In genomic region chr1:5231961-5232846, GRCm38 (mm10) we compare ENCODE assay signal across 16 mouse cellular contexts.
DNase-seq lines count a peak whose midpoint lies in the region; ATAC-seq and TF ChIP-seq lines count a peak whose summit lies in the region.
"Had no signal": no experiment of that assay in that cellular context is flagged by ENCODE, and none has a peak within 500 bp of the region (broad histone marks: within the 10 kb centered on the region; RNA-seq: fewer than 3 reads in every experiment).

No protein-coding gene starts in this region.

- H3K9ac ChIP-seq in hindbrain, embryonic 13.5 days, result no peak overlapping the region
- no peak overlapping the region for H3K9ac ChIP-seq in midbrain, embryonic 16.5 days (ENCODE audit: low read depth, low read length)
- no peak overlapping the region for H3K9ac ChIP-seq in heart, adult 2 months (ENCODE audit: low read depth, low read length)
- H3K9ac ChIP-seq: liver, embryonic 12.5 days; lung, embryonic 15.5 days had no signal

- H3K36me3 ChIP-seq in hindbrain, embryonic 13.5 days, result no peaks in the 10 kb centered on the region
- H3K36me3 ChIP-seq in midbrain, embryonic 16.5 days (ENCODE audit: control insufficient read depth, insufficient read depth, low read length), result no peaks in the 10 kb centered on the region
- no peaks in the 10 kb centered on the region for H3K36me3 ChIP-seq in heart, adult 2 months (ENCODE audit: control insufficient read depth, insufficient read depth, low read length)
- H3K36me3 ChIP-seq: liver, embryonic 12.5 days; lung, embryonic 15.5 days had no signal

- TF ChIP-seq EP300 in heart, adult 2 months (IDR thresholded peaks at IDR 0.05; ENCODE audit: insufficient read depth, low read depth, low read length), result no peak

- peak; percentile 37; the same call in 1 of the 2 replicates for ATAC-seq in hindbrain, embryonic 13.5 days (ENCODE audit: low FRiP score)
- peak; percentile 26; the same call in 1 of the 2 replicates for ATAC-seq in midbrain, embryonic 16.5 days
- ATAC-seq: CD4-positive, CD25-positive, alpha-beta regulatory T cell, adult 4 months; liver, embryonic 12.5 days; Patski had no signal

- 13% methylated on average over 4 of the region's 4 CpGs for WGBS in hindbrain, embryonic 13.5 days
- WGBS in midbrain, embryonic 16.5 days, result 14% methylated on average over 4 of the region's 4 CpGs
- 57% methylated on average over 4 of the region's 4 CpGs for WGBS in heart, adult 2 months

- peaks cover 11% of the 10 kb centered on the region for H3K4me1 ChIP-seq in hindbrain, embryonic 13.5 days (replicated peaks)
- H3K4me1 ChIP-seq in midbrain, embryonic 16.5 days (ENCODE audit: control insufficient read depth, insufficient read depth, low read length), result peaks cover 4% of the 10 kb centered on the region; the same call in 1 of the 2 replicates
- no peaks in the 10 kb centered on the region for H3K4me1 ChIP-seq in heart, adult 2 months (ENCODE audit: control insufficient read depth, insufficient read depth, low read length)
- H3K4me1 ChIP-seq: liver, embryonic 12.5 days; lung, embryonic 15.5 days had no signal

- H3K4me2 ChIP-seq in hindbrain, embryonic 13.5 days, result no peak overlapping the region
- H3K4me2 ChIP-seq in midbrain, embryonic 16.5 days (ENCODE audit: low read length), result no peak overlapping the region
- H3K4me2 ChIP-seq: liver, embryonic 12.5 days; lung, embryonic 15.5 days had no signal

- no peak for TF ChIP-seq CTCF in heart, adult 2 months (IDR thresholded peaks at IDR 0.05)

- intact Hi-C loops in heart, adult 2 months (cut with DNase I), result no loop called here

- no peaks in the 10 kb centered on the region for H3K9me3 ChIP-seq in hindbrain, embryonic 13.5 days
- no peaks in the 10 kb centered on the region; the same call in 1 of the 2 replicates for H3K9me3 ChIP-seq in midbrain, embryonic 16.5 days (replicated peaks; ENCODE audit: control insufficient read depth, low read length, poor library complexity, severe bottlenecking)
- H3K9me3 ChIP-seq: liver, embryonic 12.5 days; lung, embryonic 15.5 days had no signal

- H3K79me2 ChIP-seq in heart, adult 2 months (replicated peaks; ENCODE audit: control insufficient read depth, insufficient read depth, low read length), result no peaks in the 10 kb centered on the region

- no peak for TF ChIP-seq POLR2A in heart, adult 2 months (IDR thresholded peaks at IDR 0.05; ENCODE audit: insufficient read depth, low read depth, low read length)

- peak overlapping the region; percentile 45; the same call in 1 of the 2 replicates for H3K27ac ChIP-seq in hindbrain, embryonic 13.5 days
- H3K27ac ChIP-seq in midbrain, embryonic 16.5 days (ENCODE audit: low read length), result no peak overlapping the region
- no peak overlapping the region for H3K27ac ChIP-seq in heart, adult 2 months
- H3K27ac ChIP-seq: liver, embryonic 12.5 days; lung, embryonic 15.5 days had no signal

- H3K4me3 ChIP-seq in hindbrain, embryonic 13.5 days, result no peak overlapping the region
- H3K4me3 ChIP-seq in midbrain, embryonic 16.5 days (ENCODE audit: low read depth, low read length), result no peak overlapping the region
- no peak overlapping the region for H3K4me3 ChIP-seq in heart, adult 2 months
- H3K4me3 ChIP-seq: liver, embryonic 12.5 days; lung, embryonic 15.5 days; myocyte had no signal

- DNase-seq in ES-CJ7 (ENCODE audit: low read depth, low spot score) (peak; percentile 41), R1 (ENCODE audit: low read depth, low spot score) (peak; percentile 66)
- no peak for DNase-seq in layer of hippocampus, postnatal 36 days
- no peak for DNase-seq in heart, adult 2 months
- DNase-seq in adrenal gland, postnatal 10 days, result no peak
- DNase-seq: cerebellum, adult 18-20 months; kidney, adult 8-10 months; kidney, postnatal 4 days; thymus, adult 2 months had no signal

- H3K27me3 ChIP-seq in hindbrain, embryonic 13.5 days, result peaks cover 34% of the 10 kb centered on the region
- H3K27me3 ChIP-seq in midbrain, embryonic 16.5 days (ENCODE audit: control insufficient read depth, insufficient read depth, low read depth, low read length), result no peaks in the 10 kb centered on the region
- H3K27me3 ChIP-seq in heart, adult 2 months (ENCODE audit: control insufficient read depth, insufficient read depth, low read length), result no peaks in the 10 kb centered on the region
- H3K27me3 ChIP-seq: liver, embryonic 12.5 days; lung, embryonic 15.5 days; Patski had no signal

Comparison
In these comparisons a context has a peak if more than half of its experiments do, and no peak if none do; other contexts are left out.
1. DNase-seq: peak in ES-CJ7 (single experiment) and R1 (single experiment); none in layer of hippocampus, postnatal 36 days (0 of 2), heart, adult 2 months (0 of 2) and adrenal gland, postnatal 10 days (single experiment).